Mouse (Mus musculus) thymus, adult 2 months (tissue): Measurements from ENCODE around the gene BC030867.

Experiments used
- CTCF ChIP-seq: fragments of 200-500 bp; IDR thresholded peaks from 2 replicates; pipeline ENCODE4 v1.5.1; 2012; ENCODE audit warnings: mild to moderate bottlenecking, control low read depth, low read length, moderate library complexity, borderline replicate concordance; ENCODE audit not compliant: control insufficient read depth, poor library complexity, insufficient read depth; ENCODE audit errors: extremely low read depth
- POLR2A ChIP-seq: fragments of 200-500 bp; IDR thresholded peaks from 2 replicates; pipeline ENCODE4 v1.6.1; 2012; ENCODE audit warnings: mild to moderate bottlenecking, low read length, control low read depth, moderate library complexity; ENCODE audit not compliant: control insufficient read depth, poor library complexity, insufficient read depth; ENCODE audit errors: extremely low read depth

- TF ChIP-seq POLR2A (no peak), CTCF (no peak)
Measured at GRCm38 (mm10) chr11:102217396-102217795, 31.3 kb upstream of the BC030867 start.
